Mouse (Mus musculus) myocyte (in vitro differentiated cells): ENCODE data around the gene Pth1r. TPM values are rescaled to one million over a fixed set of nuclear protein-coding genes. Genes with fewer than 3 reads are reported as not detected.

Source experiments
- H3K27me3 ChIP-seq: one replicate; pipeline ENCODE4 v1.6.1; 2011; ENCODE audit not compliant: control insufficient read depth, insufficient read depth, insufficient read length
- H3K36me3 ChIP-seq: one replicate; pipeline ENCODE4 v1.6.1; 2011; ENCODE audit not compliant: control insufficient read depth, insufficient read depth
- H3K4me2 ChIP-seq: one replicate; pipeline ENCODE4 v1.6.1; 2011; ENCODE audit warnings: low read depth, control low read depth
- H3K4me3 ChIP-seq: one replicate; pipeline ENCODE4 v1.5.1; 2011; ENCODE audit warnings: mild to moderate bottlenecking, control low read depth, moderate library complexity
- H3K79me2 ChIP-seq: one replicate; pipeline ENCODE4 v1.6.1; 2011; ENCODE audit not compliant: control insufficient read depth, insufficient read depth
- H3ac ChIP-seq: one replicate; pipeline ENCODE4 v1.6.1; 2011; ENCODE audit not compliant: control insufficient read depth, insufficient read length
- CEBPB ChIP-seq: IDR thresholded peaks from 2 replicates; pipeline ENCODE4 v1.6.1; 2011; ENCODE audit warnings: mild to moderate bottlenecking, moderate library complexity; ENCODE audit not compliant: poor library complexity, insufficient read depth, severe bottlenecking
- E2F4 ChIP-seq: IDR thresholded peaks from one replicate; pipeline ENCODE4 v1.6.1; 2011; ENCODE audit warnings: mild to moderate bottlenecking, control low read depth, moderate library complexity; ENCODE audit not compliant: insufficient read depth
- MAX ChIP-seq: IDR thresholded peaks from one replicate; pipeline ENCODE4 v1.6.1; 2011; ENCODE audit warnings: low read depth, mild to moderate bottlenecking, control low read depth
- MYOD1 ChIP-seq, 3 experiments: IDR thresholded peaks; one replicate each; pipeline ENCODE4 v1.6.1; 2011; ENCODE audit warnings: control low read depth in 2 of 3, low read depth in 2 of 3, mild to moderate bottlenecking in 2 of 3, moderate library complexity in 1 of 3; ENCODE audit not compliant: insufficient read length in 2 of 3, control insufficient read depth in 1 of 3
- MYOG ChIP-seq, 3 experiments: IDR thresholded peaks; one replicate each; pipeline ENCODE4 v1.6.1; 2011; ENCODE audit warnings: control low read depth in 2 of 3, low read depth in 2 of 3, mild to moderate bottlenecking in 2 of 3; ENCODE audit not compliant: insufficient read length in 2 of 3, control insufficient read depth in 1 of 3, insufficient read depth in 1 of 3
- POLR2A ChIP-seq: IDR thresholded peaks from one replicate; pipeline ENCODE4 v1.6.1; 2011; ENCODE audit warnings: low read depth, mild to moderate bottlenecking, control low read depth, moderate library complexity; ENCODE audit not compliant: insufficient read length
- POLR2AphosphoS2 ChIP-seq: IDR thresholded peaks from one replicate; pipeline ENCODE4 v1.6.1; 2011; ENCODE audit warnings: low read depth, control low read depth; ENCODE audit not compliant: insufficient read length
- REST ChIP-seq: IDR thresholded peaks from one replicate; pipeline ENCODE4 v1.6.1; 2011; ENCODE audit warnings: mild to moderate bottlenecking, control low read depth, moderate library complexity; ENCODE audit not compliant: insufficient read depth, insufficient read length
- SRF ChIP-seq: IDR thresholded peaks from one replicate; pipeline ENCODE4 v1.6.1; 2011; ENCODE audit warnings: low read depth; ENCODE audit not compliant: control insufficient read depth, insufficient read length
- TCF12 ChIP-seq: IDR thresholded peaks from one replicate; pipeline ENCODE4 v1.6.1; 2011; ENCODE audit warnings: mild to moderate bottlenecking, control low read depth; ENCODE audit not compliant: poor library complexity, insufficient read depth, severe bottlenecking
- TCF3 ChIP-seq: IDR thresholded peaks from one replicate; pipeline ENCODE4 v1.6.1; 2011; ENCODE audit warnings: low read depth, control low read depth; ENCODE audit not compliant: insufficient read length
- USF1 ChIP-seq: IDR thresholded peaks from one replicate; pipeline ENCODE4 v1.6.1; 2011; ENCODE audit warnings: low read depth, mild to moderate bottlenecking, control low read depth, moderate library complexity
- polyA plus RNA-seq: library from polyadenylated mRNA; unstranded; fragments of >200 nt; fragmentation: generic; extraction: Trizol; gene quantifications from one replicate; pipeline ENCODE4 v1.2.1, GENCODE M21; 2012; ENCODE audit warnings: missing spikeins

The Pth1r gene
- polyA plus RNA-seq, 1 experiment = 0.20 TPM

GRCm38 (mm10) chr9:110687846-110688245, 59.1 kb downstream of the Pth1r start:
- Histone ChIP-seq H3K36me3 (no peaks in the 10 kb centered on the region), H3ac (no peak overlapping the region), H3K4me3 (no peak overlapping the region), H3K79me2 (peaks cover 6% of the 10 kb centered on the region), H3K27me3 (no peaks in the 10 kb centered on the region), H3K4me2 (no peak overlapping the region)
- TF ChIP-seq E2F4 = no peak
- no peak for TF ChIP-seq TCF12
- TF ChIP-seq MYOG (IDR thresholded peaks at IDR 0.05; ENCODE audit: control insufficient read depth in 1 of 3, insufficient read depth in 1 of 3, insufficient read length in 2 of 3, low read depth in 2 of 3) = no peak
- TF ChIP-seq SRF = no peak
- no peak for TF ChIP-seq REST
- no peak for TF ChIP-seq USF1
- TF ChIP-seq POLR2A = no peak
- no peak for TF ChIP-seq MAX
- no peak for TF ChIP-seq CEBPB
- TF ChIP-seq TCF3 = no peak
- TF ChIP-seq MYOD1 (IDR thresholded peaks at IDR 0.05; ENCODE audit: control insufficient read depth in 1 of 3, insufficient read length in 2 of 3, low read depth in 2 of 3) = no peak

GRCm38 (mm10) chr9:110687061-110687460, 59.9 kb downstream of the Pth1r start:
- Histone ChIP-seq H3K36me3 (no peaks in the 10 kb centered on the region), H3K27me3 (no peaks in the 10 kb centered on the region), H3K79me2 (peaks cover 13% of the 10 kb centered on the region), H3ac (no peak overlapping the region), H3K4me3 (no peak overlapping the region), H3K4me2 (no peak overlapping the region)
- TF ChIP-seq POLR2A = no peak
- no peak for TF ChIP-seq MYOD1 (IDR thresholded peaks at IDR 0.05; ENCODE audit: control insufficient read depth in 1 of 3, insufficient read length in 2 of 3, low read depth in 2 of 3)
- no peak for TF ChIP-seq USF1
- no peak for TF ChIP-seq CEBPB
- no peak for TF ChIP-seq MAX
- no peak for TF ChIP-seq TCF12
- no peak for TF ChIP-seq POLR2AphosphoS2
- no peak for TF ChIP-seq REST
- TF ChIP-seq TCF3 = no peak
- no peak for TF ChIP-seq SRF
- TF ChIP-seq MYOG (IDR thresholded peaks at IDR 0.05; ENCODE audit: control insufficient read depth in 1 of 3, insufficient read depth in 1 of 3, insufficient read length in 2 of 3, low read depth in 2 of 3) = no peak

- Histone ChIP-seq H3K36me3 (no peaks in the 10 kb centered on the region), H3ac (no peak overlapping the region), H3K27me3 (no peaks in the 10 kb centered on the region), H3K79me2 (peaks cover 14% of the 10 kb centered on the region), H3K4me2 (peak overlapping the region; percentile 86), H3K4me3 (no peak overlapping the region)
- TF ChIP-seq MYOG (IDR thresholded peaks at IDR 0.05; ENCODE audit: control insufficient read depth in 1 of 3, insufficient read depth in 1 of 3, insufficient read length in 2 of 3, low read depth in 2 of 3) (no peak), USF1 (no peak), MAX (no peak), E2F4 (no peak), SRF (no peak), TCF3 (no peak), POLR2AphosphoS2 (no peak), CEBPB (no peak), POLR2A (no peak), MYOD1 (IDR thresholded peaks at IDR 0.05; ENCODE audit: control insufficient read depth in 1 of 3, insufficient read length in 2 of 3, low read depth in 2 of 3) (no peak), TCF12 (no peak), REST (no peak)
Measured at GRCm38 (mm10) chr9:110686472-110686871, 60.5 kb downstream of the Pth1r start.

- no peaks in the 10 kb centered on the region for H3K36me3 ChIP-seq
- TF ChIP-seq POLR2A = peak; percentile 31
- peak in 1 of 3 experiments; percentile 31 for TF ChIP-seq MYOG (IDR thresholded peaks at IDR 0.05; ENCODE audit: control insufficient read depth in 1 of 3, insufficient read depth in 1 of 3, insufficient read length in 2 of 3, low read depth in 2 of 3)
- peak in 1 of 3 experiments; percentile 42 for TF ChIP-seq MYOD1 (IDR thresholded peaks at IDR 0.05; ENCODE audit: control insufficient read depth in 1 of 3, insufficient read length in 2 of 3, low read depth in 2 of 3)
- no peak for TF ChIP-seq E2F4
- peak overlapping the region; percentile 86 for H3K4me2 ChIP-seq
Measured at GRCm38 (mm10) chr9:110685591-110685990, 61.4 kb downstream of the Pth1r start.

GRCm38 (mm10) chr9:110685187-110685586, 61.8 kb downstream of the Pth1r start:
- TF ChIP-seq CEBPB (peak; percentile 24; the same call in 1 of the 2 replicates), E2F4 (no peak), MYOD1 (IDR thresholded peaks at IDR 0.05; ENCODE audit: control insufficient read depth in 1 of 3, insufficient read length in 2 of 3, low read depth in 2 of 3) (peak in 2 of 3 experiments; percentile 74 to 79), MYOG (IDR thresholded peaks at IDR 0.05; ENCODE audit: control insufficient read depth in 1 of 3, insufficient read depth in 1 of 3, insufficient read length in 2 of 3, low read depth in 2 of 3) (peak in 2 of 3 experiments; percentile 76 to 81)
- H3K4me2 ChIP-seq = peak overlapping the region; percentile 86

More at GRCm38 (mm10) chr9:110685591-110685990, 61.4 kb downstream of the Pth1r start:
- H3K79me2 ChIP-seq = peaks cover 14% of the 10 kb centered on the region
- H3K27me3 ChIP-seq = no peaks in the 10 kb centered on the region
- H3ac ChIP-seq = no peak overlapping the region
- H3K4me3 ChIP-seq = no peak overlapping the region

More at GRCm38 (mm10) chr9:110685187-110685586, 61.8 kb downstream of the Pth1r start:
- no peaks in the 10 kb centered on the region for H3K36me3 ChIP-seq
- no peak overlapping the region for H3K4me3 ChIP-seq
- H3K27me3 ChIP-seq = no peaks in the 10 kb centered on the region
- H3K79me2 ChIP-seq = peaks cover 14% of the 10 kb centered on the region
- H3ac ChIP-seq = no peak overlapping the region
